Mouse (Mus musculus): Measurements from ENCODE around the gene Slco2b1.
"Not testable (repeated sequence)": the region's sequence is repeated elsewhere in the genome, so short reads cannot be mapped to it uniquely, and the experiment has no call there.

Slco2b1 gene

GRCm38 (mm10) chr7:99711166-99711565 lies at the start of gene Slco2b1:
Gene Slco2b1 (minus strand): TSS chr7:99711340.
- DNase-seq: no peak

GRCm38 (mm10) chr7:99739276-99739675 lies 28.1 kb upstream of the Slco2b1 start:
- no peak for DNase-seq

DNA sequence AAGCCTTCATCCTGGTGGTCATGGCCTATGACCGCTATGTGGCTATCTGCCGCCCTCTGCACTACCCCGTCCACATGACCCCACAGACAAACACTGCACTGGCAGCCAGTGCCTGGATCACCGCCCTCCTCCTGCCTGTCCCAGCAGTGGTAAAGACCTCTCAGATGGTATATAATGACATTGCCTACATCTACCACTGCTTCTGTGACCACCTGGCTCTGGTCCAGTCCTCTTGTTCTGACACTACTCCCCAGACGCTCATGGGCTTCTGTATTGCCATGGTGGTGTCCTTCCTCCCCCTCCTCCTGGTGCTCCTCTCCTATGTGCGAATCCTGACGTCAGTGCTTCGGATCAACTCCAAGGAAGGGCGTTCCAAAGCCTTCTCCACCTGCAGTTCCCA lies 24.4 kb upstream of the Slco2b1 start:
- DNase-seq: not testable (repeated sequence)

DNA sequence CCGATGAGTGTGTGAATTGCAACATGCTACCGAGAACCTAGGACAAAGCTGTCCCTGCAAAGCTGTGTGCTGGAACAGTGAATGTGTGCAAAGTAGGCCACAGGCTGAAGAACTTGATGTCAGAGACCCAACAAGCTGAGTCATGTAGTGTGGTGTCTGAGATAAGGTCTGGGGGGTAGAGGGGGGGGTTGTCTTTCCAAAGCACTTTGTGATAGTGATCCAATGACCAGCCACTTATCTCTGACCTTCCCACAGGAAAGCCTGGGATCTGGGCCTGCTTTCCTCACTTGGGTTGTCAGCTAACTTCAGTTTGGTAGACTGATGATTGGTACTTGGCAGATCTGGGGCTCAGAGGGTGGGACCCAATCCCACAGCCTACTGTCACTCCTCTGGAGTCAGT lies 23.5 kb upstream of the Slco2b1 start:
- no peak for DNase-seq

GRCm38 (mm10) chr7:99729973-99730372 lies 18.8 kb upstream of the Slco2b1 start, which contains the start of gene Olfr520:
Gene Olfr520 (plus strand): TSS chr7:99730273.
- no peak for DNase-seq

DNA sequence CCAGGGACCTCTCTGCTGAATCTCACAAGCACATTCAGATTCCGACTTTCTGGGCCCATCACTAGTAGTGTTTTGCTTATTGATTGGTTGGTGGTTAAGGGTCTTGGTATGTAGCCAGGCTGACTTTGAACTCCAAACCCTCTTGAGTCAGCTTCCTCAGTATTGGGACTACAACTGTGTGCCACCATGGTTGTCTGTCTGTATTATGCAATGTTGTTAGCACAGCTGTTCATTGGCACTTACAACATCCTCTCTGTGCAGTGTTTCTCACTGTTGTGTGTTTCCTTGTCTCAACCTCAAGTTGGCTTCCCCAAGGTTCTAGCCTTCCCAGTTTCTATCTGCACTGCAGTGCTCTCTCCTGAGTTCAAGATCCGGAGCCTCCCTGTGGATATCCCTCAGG lies 5.4 kb upstream of the Slco2b1 start:
- no peak for DNase-seq

DNA sequence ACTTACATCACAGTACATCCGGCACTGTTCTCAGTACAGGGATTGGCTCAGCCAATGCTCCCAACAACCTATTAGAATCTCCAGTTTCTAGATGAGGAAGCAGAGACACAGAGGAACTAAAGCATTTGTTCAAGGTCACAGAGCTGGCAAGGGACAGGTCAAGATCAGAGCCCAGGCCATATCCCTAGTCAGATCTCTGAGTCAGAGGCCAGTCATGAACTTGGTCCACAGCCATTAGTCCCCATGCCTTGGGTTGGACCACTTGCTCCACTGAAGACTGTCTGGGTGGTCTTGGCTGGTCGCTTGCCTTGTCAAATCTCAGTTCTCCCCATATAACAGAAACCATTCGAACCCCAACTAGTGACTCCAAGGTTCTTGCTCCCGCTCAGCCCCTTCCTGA lies 1.3 kb upstream of the Slco2b1 start:
- DNase-seq: no peak

DNA sequence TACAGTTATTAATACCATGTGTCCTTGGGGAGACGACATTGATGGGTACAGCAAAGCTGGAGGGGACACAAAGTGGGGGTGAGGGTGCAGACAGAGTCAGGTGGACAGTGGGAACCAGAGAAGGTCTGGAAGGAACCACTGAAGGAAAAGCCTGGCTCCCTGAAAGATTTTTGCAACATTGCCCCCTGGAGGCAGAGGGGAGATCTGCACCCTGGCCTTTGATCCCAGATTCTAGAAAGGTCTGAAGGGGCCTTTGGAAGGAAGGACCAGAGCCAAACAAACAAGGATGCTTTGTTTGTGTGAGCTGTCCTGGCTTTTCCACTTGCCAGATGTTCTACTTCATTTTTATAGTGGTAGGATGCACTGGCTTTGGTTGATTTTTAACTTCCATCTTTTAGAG lies 664 bp downstream of the Slco2b1 start:
- peak; percentile 83 to 85 for DNase-seq

DNA sequence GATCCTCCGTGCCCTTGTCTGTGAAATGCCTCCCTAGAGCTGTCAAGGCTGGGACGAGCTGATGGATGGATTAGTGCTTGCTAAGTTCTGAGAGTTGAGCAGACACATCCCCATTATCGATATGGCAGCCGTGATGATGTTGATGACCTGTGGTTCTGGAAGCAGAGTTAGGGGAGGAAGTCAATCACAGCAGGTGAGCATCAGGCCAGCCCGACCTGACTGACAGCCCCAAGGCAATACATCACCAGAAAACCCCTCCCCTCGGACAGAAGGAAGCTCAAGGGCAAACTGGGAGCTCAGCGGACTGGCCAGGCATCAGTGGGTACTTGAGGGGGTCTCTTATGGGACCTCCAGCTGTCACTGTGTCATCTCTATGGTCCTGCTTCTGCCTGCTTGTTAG lies 1.1 kb downstream of the Slco2b1 start:
- no peak for DNase-seq

DNA sequence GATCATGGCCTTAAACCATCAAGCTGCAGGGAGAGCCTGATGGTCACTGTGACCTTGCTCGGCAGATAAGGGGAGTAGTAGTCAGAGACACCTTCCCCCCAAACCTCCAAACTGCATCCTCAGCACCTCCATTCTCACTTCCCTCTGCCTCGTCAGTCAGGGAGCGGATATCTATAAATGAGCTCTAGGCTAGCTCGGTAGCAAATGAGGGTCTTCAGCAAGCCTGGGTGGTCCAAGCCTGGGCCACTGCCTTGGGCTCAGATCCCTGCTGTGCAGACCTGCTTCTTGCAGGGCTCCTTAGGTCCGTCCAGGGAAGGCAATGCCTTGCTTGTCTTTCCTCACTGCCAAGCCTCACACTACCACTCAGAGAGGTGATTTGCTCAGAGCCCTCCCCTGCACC lies 2.4 kb downstream of the Slco2b1 start:
- peak in 1 of 2 experiments; percentile 20 for DNase-seq

DNA sequence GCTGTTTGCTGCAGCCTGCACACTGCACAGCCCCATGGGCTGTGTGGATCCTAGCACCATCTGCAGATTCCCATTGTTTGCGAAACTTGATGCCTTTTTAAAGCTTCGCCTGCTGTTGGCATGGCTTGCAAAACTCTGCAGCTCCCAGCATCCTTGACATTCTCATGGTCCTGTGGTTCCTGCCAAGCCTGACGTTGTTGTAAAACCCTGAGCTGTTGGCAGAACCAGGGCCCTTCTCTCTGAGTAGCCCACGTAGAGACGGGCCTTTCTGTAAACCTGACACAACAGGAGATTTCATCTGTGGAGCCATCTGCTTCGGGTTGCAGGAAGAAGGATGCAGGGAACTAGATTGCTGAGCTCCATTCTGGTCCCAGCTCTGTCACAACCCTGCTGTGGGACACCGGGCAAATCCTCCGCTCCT lies 2.8 kb downstream of the Slco2b1 start:
- peak; percentile 42 to 54 for DNase-seq

DNA sequence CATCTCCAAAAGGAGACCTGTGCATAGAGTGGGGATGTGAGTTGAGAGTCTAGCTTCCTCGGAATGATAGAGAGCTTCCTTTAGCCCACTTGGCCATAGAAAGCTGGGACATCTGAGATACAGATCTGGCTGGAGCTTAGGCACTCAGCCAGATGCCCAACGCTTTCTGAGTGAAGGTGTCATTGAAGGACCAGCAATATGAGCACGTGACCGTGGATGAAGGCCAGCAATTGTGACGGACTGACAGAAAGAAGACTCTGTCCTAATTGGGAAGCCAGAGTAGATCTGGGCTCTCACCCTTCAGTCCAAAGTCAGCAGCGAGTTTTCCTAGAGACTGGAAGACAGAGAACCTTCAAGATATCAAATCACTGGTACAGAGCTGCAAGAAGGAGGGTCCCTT lies 3.5 kb downstream of the Slco2b1 start:
- DNase-seq: peak in 1 of 2 experiments; percentile 51

GRCm38 (mm10) chr7:99707038-99707595 lies 4.0 kb downstream of the Slco2b1 start:
- DNase-seq: no peak

- DNase-seq: no peak
Measured at GRCm38 (mm10) chr7:99706341-99707037, 4.7 kb downstream of the Slco2b1 start.

- no peak for DNase-seq
Measured at GRCm38 (mm10) chr7:99704736-99705519, 6.2 kb downstream of the Slco2b1 start.

DNA sequence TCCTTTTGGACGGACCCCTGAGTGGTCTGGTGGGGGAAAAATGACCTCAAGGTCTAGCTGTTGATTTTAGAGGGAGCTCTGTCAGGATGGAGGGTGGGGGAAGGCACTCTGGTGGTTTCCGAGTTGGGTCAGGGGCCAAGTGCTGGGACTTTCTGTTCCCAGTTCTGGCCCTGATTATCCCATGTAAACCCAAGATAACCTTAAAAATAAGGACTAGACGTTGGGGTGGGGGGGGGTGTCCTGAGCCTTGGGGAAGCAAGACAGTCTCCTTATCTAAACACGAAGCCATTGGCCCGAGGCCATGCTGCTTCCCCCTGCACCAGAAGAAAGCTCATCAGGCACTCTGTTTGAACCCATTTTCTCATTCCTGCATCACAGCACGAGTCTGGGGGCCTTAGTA lies 8.9 kb downstream of the Slco2b1 start:
- DNase-seq: no peak

GRCm38 (mm10) chr7:99700641-99701040 lies 10.5 kb downstream of the Slco2b1 start:
- no peak for DNase-seq

DNA sequence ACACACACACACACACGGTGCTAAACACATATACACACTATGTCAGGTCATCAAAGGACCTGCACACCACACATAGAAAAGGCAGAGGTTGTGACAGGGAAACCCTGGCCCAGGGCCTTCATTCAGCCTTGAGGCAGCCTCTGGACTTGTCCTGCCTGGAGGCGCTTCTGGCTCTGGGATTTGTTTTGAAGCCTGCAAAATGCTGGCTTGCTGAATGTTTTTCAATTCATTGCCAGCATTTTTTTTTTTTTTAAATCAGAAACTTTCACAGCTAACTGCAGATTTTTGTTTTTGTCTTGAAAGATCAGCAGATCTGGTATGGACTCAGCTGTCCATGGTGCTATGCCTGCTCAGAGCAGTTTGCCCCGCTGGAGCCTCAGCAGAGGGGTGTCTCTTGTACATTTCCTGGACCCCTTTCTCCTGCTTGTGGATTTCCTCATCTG lies 11.4 kb downstream of the Slco2b1 start:
- peak in 1 of 2 experiments; percentile 32 for DNase-seq

GRCm38 (mm10) chr7:99699106-99699505 lies 12.0 kb downstream of the Slco2b1 start:
- DNase-seq: no peak

DNA sequence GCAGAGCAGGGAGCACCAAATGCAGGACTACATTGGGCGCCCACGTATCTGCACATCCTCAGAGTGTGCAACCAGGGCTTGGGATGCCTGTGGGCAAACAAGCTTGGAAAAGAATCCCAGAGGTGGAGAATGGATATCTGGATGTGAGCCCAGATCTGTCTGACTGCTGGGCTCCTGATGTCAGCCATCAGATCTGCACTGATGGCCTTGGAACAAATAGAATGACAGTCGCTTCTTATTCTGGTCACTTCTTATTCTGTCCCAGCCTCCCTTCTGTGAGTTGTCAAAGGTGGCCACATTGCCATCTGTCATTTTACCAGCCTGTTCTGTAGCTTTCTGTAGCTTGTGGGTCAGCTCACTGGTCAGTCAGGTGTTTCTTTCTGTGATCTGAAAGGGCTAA lies 12.6 kb downstream of the Slco2b1 start:
- peak in 1 of 2 experiments; percentile 59 for DNase-seq

- DNase-seq: no peak
Measured at GRCm38 (mm10) chr7:99695471-99696057, 15.6 kb downstream of the Slco2b1 start.

DNA sequence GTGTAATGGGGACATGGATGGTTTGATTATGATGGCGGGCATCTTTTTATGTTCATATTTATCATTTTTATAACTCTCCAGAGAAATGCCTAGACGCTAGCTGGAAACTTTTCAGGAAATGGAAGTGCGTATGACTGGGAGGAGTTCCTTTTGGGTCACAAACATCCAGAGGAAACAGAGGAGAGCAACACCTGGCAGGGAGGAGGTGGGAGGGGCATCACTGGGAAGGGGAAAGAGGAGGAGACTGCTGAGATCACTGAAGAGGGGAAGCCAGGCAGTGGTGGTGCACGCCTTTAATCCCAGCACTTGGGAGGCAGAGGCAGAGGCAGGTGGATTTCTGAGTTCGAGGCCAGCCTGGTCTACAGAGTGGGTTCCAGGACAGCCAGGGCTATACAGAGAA lies 16.7 kb downstream of the Slco2b1 start:
- not testable (repeated sequence) for DNase-seq

- DNase-seq: no peak
Measured at GRCm38 (mm10) chr7:99693976-99694375, 17.2 kb downstream of the Slco2b1 start.
